Mouse (Mus musculus): ENCODE results near the gene Kcnq2. TPM values are rescaled to one million over a fixed set of nuclear protein-coding genes. Genes with fewer than 3 reads are reported as not detected.

Gene Kcnq2
- polyA plus RNA-seq (2014; fragmentation: Nextera tagmentation; extraction: Ambion mirVana), result 1.5 and 2.0 TPM in 2 replicates

GRCm38 (mm10) chr2:181134591-181135445 lies at the start of gene Kcnq2:
Gene Kcnq2, minus strand, starts transcription at chr2:181135300.
- Histone ChIP-seq H3K4me2 (ENCODE audit: low read depth, low read length) (peak within 1 kb of the TSS; percentile 94), H3K9ac (replicated peaks; ENCODE audit: low read length) (peak within 1 kb of the TSS; percentile 43), H3K27ac (replicated peaks; ENCODE audit: low read depth, low read length) (no peak within 1 kb of the TSS), H3K4me1 (ENCODE audit: control insufficient read depth, insufficient read depth, low read length) (no peaks in the 10 kb centered on the region), H3K9me3 (replicated peaks; ENCODE audit: control insufficient read depth, low read length) (no peaks in the 10 kb centered on the region), H3K27me3 (ENCODE audit: control insufficient read depth, insufficient read depth, low read length) (peaks cover 25% of the 10 kb centered on the region), H3K36me3 (replicated peaks; ENCODE audit: control insufficient read depth, insufficient read depth, low read depth, low read length) (no peaks in the 10 kb centered on the region), H3K4me3 (ENCODE audit: low read depth, low read length) (peak within 1 kb of the TSS; percentile 54)
- DNase-seq (ENCODE audit: low spot score) (peak; percentile 31), ATAC-seq (replicated peaks; ENCODE audit: insufficient number of reproducible peaks, low FRiP score, low TSS enrichment, low read depth) (0 out of 2 replicates have a peak, but pooled peaks have one; percentile 32)
- WGBS, result under 1% methylated on average over 95 of the region's 104 CpGs

GRCm38 (mm10) chr2:181180898-181181297 lies 45.8 kb upstream of the Kcnq2 start:
- WGBS, result 89% methylated on average over 6 of the region's 6 CpGs
- Histone ChIP-seq H3K4me1 (ENCODE audit: control insufficient read depth, insufficient read depth, low read length) (no peaks in the 10 kb centered on the region), H3K9me3 (replicated peaks; ENCODE audit: control insufficient read depth, low read length) (no peaks in the 10 kb centered on the region), H3K36me3 (replicated peaks; ENCODE audit: control insufficient read depth, insufficient read depth, low read depth, low read length) (no peaks in the 10 kb centered on the region), H3K9ac (replicated peaks; ENCODE audit: low read length) (no peak overlapping the region), H3K27ac (replicated peaks; ENCODE audit: low read depth, low read length) (no peak overlapping the region), H3K4me2 (ENCODE audit: low read depth, low read length) (no peak overlapping the region), H3K4me3 (ENCODE audit: low read depth, low read length) (no peak overlapping the region), H3K27me3 (ENCODE audit: control insufficient read depth, insufficient read depth, low read length) (no peaks in the 10 kb centered on the region)
- DNase-seq (ENCODE audit: low spot score) (no peak), ATAC-seq (replicated peaks; ENCODE audit: insufficient number of reproducible peaks, low FRiP score, low TSS enrichment, low read depth) (no peak)

- no peak for DNase-seq (ENCODE audit: low spot score)
- ATAC-seq (replicated peaks; ENCODE audit: insufficient number of reproducible peaks, low FRiP score, low TSS enrichment, low read depth), result no peak
- H3K36me3 ChIP-seq (replicated peaks; ENCODE audit: control insufficient read depth, insufficient read depth, low read depth, low read length), result no peaks in the 10 kb centered on the region
- WGBS, result 89% methylated on average over 5 of the region's 5 CpGs
- H3K4me3 ChIP-seq (ENCODE audit: low read depth, low read length), result no peak overlapping the region
- no peaks in the 10 kb centered on the region for H3K9me3 ChIP-seq (replicated peaks; ENCODE audit: control insufficient read depth, low read length)
- no peaks in the 10 kb centered on the region for H3K4me1 ChIP-seq (ENCODE audit: control insufficient read depth, insufficient read depth, low read length)
- no peak overlapping the region for H3K27ac ChIP-seq (replicated peaks; ENCODE audit: low read depth, low read length)
- no peak overlapping the region for H3K4me2 ChIP-seq (ENCODE audit: low read depth, low read length)
- no peak overlapping the region for H3K9ac ChIP-seq (replicated peaks; ENCODE audit: low read length)
- H3K27me3 ChIP-seq (ENCODE audit: control insufficient read depth, insufficient read depth, low read length), result no peaks in the 10 kb centered on the region
Measured at GRCm38 (mm10) chr2:181178471-181178870, 43.4 kb upstream of the Kcnq2 start.

DNA sequence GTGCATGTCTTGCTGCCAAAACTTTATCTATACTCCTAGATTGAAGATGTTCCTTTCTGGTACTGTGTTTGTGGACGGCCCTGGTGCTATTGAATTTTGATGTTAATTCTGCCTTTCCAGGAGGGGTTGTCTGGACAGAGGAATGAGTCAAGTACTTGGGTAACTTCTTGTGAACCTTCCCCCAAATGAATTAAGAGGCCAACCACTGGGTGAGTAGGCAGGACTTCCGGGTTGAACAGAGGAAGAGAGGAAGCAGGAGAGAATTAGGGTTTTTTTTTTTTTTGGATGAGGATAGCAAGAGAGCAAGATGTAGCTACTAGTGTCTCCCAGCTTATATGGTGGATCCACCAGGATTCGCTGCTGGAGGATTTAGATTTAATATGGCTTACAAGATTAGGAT lies 42.9 kb upstream of the Kcnq2 start:
- no peaks in the 10 kb centered on the region for H3K36me3 ChIP-seq (replicated peaks; ENCODE audit: control insufficient read depth, insufficient read depth, low read depth, low read length)
- DNase-seq (ENCODE audit: low spot score) (no peak), ATAC-seq (replicated peaks; ENCODE audit: insufficient number of reproducible peaks, low FRiP score, low TSS enrichment, low read depth) (no peak)
- H3K9ac ChIP-seq (replicated peaks; ENCODE audit: low read length), result no peak overlapping the region
- H3K9me3 ChIP-seq (replicated peaks; ENCODE audit: control insufficient read depth, low read length), result no peaks in the 10 kb centered on the region
- no peak overlapping the region for H3K27ac ChIP-seq (replicated peaks; ENCODE audit: low read depth, low read length)
- WGBS, result 83% methylated on average over 3 of the region's 3 CpGs
- no peaks in the 10 kb centered on the region for H3K4me1 ChIP-seq (ENCODE audit: control insufficient read depth, insufficient read depth, low read length)
- no peaks in the 10 kb centered on the region for H3K27me3 ChIP-seq (ENCODE audit: control insufficient read depth, insufficient read depth, low read length)
- no peak overlapping the region for H3K4me2 ChIP-seq (ENCODE audit: low read depth, low read length)
- H3K4me3 ChIP-seq (ENCODE audit: low read depth, low read length), result no peak overlapping the region

- ATAC-seq (replicated peaks; ENCODE audit: insufficient number of reproducible peaks, low FRiP score, low TSS enrichment, low read depth), result no peak
- Histone ChIP-seq H3K27me3 (ENCODE audit: control insufficient read depth, insufficient read depth, low read length) (no peaks in the 10 kb centered on the region), H3K4me2 (ENCODE audit: low read depth, low read length) (no peak overlapping the region), H3K36me3 (replicated peaks; ENCODE audit: control insufficient read depth, insufficient read depth, low read depth, low read length) (no peaks in the 10 kb centered on the region), H3K9ac (replicated peaks; ENCODE audit: low read length) (no peak overlapping the region), H3K9me3 (replicated peaks; ENCODE audit: control insufficient read depth, low read length) (no peaks in the 10 kb centered on the region), H3K4me1 (ENCODE audit: control insufficient read depth, insufficient read depth, low read length) (no peaks in the 10 kb centered on the region), H3K4me3 (ENCODE audit: low read depth, low read length) (no peak overlapping the region), H3K27ac (replicated peaks; ENCODE audit: low read depth, low read length) (no peak overlapping the region)
- DNase-seq (ENCODE audit: low spot score), result no peak
- WGBS, result 90% methylated on average over 3 of the region's 3 CpGs
Measured at GRCm38 (mm10) chr2:181174646-181175045, 39.5 kb upstream of the Kcnq2 start.

GRCm38 (mm10) chr2:181166469-181166868 lies 31.4 kb upstream of the Kcnq2 start:
- Histone ChIP-seq H3K27ac (replicated peaks; ENCODE audit: low read depth, low read length) (no peak overlapping the region), H3K4me1 (ENCODE audit: control insufficient read depth, insufficient read depth, low read length) (no peaks in the 10 kb centered on the region), H3K4me3 (ENCODE audit: low read depth, low read length) (no peak overlapping the region), H3K9me3 (replicated peaks; ENCODE audit: control insufficient read depth, low read length) (no peaks in the 10 kb centered on the region), H3K36me3 (replicated peaks; ENCODE audit: control insufficient read depth, insufficient read depth, low read depth, low read length) (no peaks in the 10 kb centered on the region), H3K4me2 (ENCODE audit: low read depth, low read length) (no peak overlapping the region), H3K27me3 (ENCODE audit: control insufficient read depth, insufficient read depth, low read length) (no peaks in the 10 kb centered on the region), H3K9ac (replicated peaks; ENCODE audit: low read length) (no peak overlapping the region)
- ATAC-seq (replicated peaks; ENCODE audit: insufficient number of reproducible peaks, low FRiP score, low TSS enrichment, low read depth), result no peak
- WGBS, result 76% methylated on average over 5 of the region's 5 CpGs
- DNase-seq (ENCODE audit: low spot score), result no peak

- Histone ChIP-seq H3K4me3 (ENCODE audit: low read depth, low read length) (no peak overlapping the region), H3K27me3 (ENCODE audit: control insufficient read depth, insufficient read depth, low read length) (peaks cover 25% of the 10 kb centered on the region), H3K9me3 (replicated peaks; ENCODE audit: control insufficient read depth, low read length) (no peaks in the 10 kb centered on the region), H3K36me3 (replicated peaks; ENCODE audit: control insufficient read depth, insufficient read depth, low read depth, low read length) (no peaks in the 10 kb centered on the region), H3K9ac (replicated peaks; ENCODE audit: low read length) (no peak overlapping the region), H3K27ac (replicated peaks; ENCODE audit: low read depth, low read length) (no peak overlapping the region), H3K4me1 (ENCODE audit: control insufficient read depth, insufficient read depth, low read length) (peaks cover 2% of the 10 kb centered on the region; the same call in 1 of the 2 replicates), H3K4me2 (ENCODE audit: low read depth, low read length) (no peak overlapping the region)
- DNase-seq (ENCODE audit: low spot score) (no peak), ATAC-seq (replicated peaks; ENCODE audit: insufficient number of reproducible peaks, low FRiP score, low TSS enrichment, low read depth) (no peak)
- 72% methylated on average over 4 of the region's 4 CpGs for WGBS
Measured at GRCm38 (mm10) chr2:181160821-181161220, 25.7 kb upstream of the Kcnq2 start.

GRCm38 (mm10) chr2:181159771-181160170 lies 24.7 kb upstream of the Kcnq2 start:
- peak; percentile 35 for DNase-seq (ENCODE audit: low spot score)
- peak; percentile 82 for ATAC-seq (replicated peaks; ENCODE audit: insufficient number of reproducible peaks, low FRiP score, low TSS enrichment, low read depth)
- WGBS, result 0% methylated on average over 2 of the region's 2 CpGs

More at GRCm38 (mm10) chr2:181159771-181160170, 24.7 kb upstream of the Kcnq2 start:
- Histone ChIP-seq H3K27ac (replicated peaks; ENCODE audit: low read depth, low read length) (no peak overlapping the region), H3K9me3 (replicated peaks; ENCODE audit: control insufficient read depth, low read length) (no peaks in the 10 kb centered on the region), H3K27me3 (ENCODE audit: control insufficient read depth, insufficient read depth, low read length) (peaks cover 36% of the 10 kb centered on the region), H3K9ac (replicated peaks; ENCODE audit: low read length) (no peak overlapping the region), H3K4me2 (ENCODE audit: low read depth, low read length) (no peak overlapping the region), H3K36me3 (replicated peaks; ENCODE audit: control insufficient read depth, insufficient read depth, low read depth, low read length) (no peaks in the 10 kb centered on the region), H3K4me1 (ENCODE audit: control insufficient read depth, insufficient read depth, low read length) (peaks cover 2% of the 10 kb centered on the region; the same call in 1 of the 2 replicates), H3K4me3 (ENCODE audit: low read depth, low read length) (no peak overlapping the region)

All from embryonic facial prominence, embryonic 11.5 days (tissue).